Mouse (Mus musculus): ENCODE measurements around the gene Dsel. TPM values are rescaled to one million over a fixed set of nuclear protein-coding genes. Genes with fewer than 3 reads are reported as not detected.

Gene Dsel
- 1 to 10 TPM; 8.4 to 9.4 TPM for total RNA-seq (2021)
- long read RNA-seq, experiment 1, partial matches to known transcripts: 0 of 2 reads
- long read RNA-seq, experiment 1, other reads (novel, unspliced or antisense): 2 of 2 reads
- long read RNA-seq, experiment 2: 0 reads

GRCm38 (mm10) chr1:111864779-111865165 lies at the start of gene Dsel:
TSS of gene Dsel (minus strand) at chr1:111864918.
- peak; percentile 95 to 97 for DNase-seq

GRCm38 (mm10) chr1:111911424-111911823 lies 46.7 kb upstream of the Dsel start:
- no peak for DNase-seq

DNA sequence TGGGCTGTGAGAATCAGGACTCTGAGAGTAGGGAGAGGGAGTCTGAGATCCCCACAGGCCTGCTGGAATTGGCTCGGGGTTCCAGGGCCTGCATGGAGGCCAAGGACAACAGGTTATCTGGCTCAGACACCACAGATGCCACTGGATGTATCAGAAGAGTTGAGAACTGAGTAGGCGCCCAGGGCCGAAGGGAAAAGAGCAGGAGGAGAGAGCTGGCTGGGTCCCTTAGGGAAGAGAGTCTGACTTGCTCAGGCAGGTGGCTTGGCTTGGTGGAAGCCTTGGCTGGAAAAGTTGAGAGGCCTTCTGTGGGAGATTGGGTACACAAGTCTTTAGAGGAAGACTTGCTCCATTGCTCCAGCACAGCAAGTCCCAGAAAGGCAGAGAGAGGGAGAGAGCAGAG lies 18.6 kb upstream of the Dsel start:
- no peak for DNase-seq

- no peak for DNase-seq
Observed at GRCm38 (mm10) chr1:111875784-111876183, 11.1 kb upstream of the Dsel start.

- no peak for DNase-seq
Observed at GRCm38 (mm10) chr1:111873196-111873595, 8.5 kb upstream of the Dsel start.

- DNase-seq: no peak
Observed at GRCm38 (mm10) chr1:111865467-111865866, 749 bp upstream of the Dsel start.

- peak; percentile 77 to 83 for DNase-seq
Observed at GRCm38 (mm10) chr1:111864063-111864778, 497 bp downstream of the Dsel start.

DNA sequence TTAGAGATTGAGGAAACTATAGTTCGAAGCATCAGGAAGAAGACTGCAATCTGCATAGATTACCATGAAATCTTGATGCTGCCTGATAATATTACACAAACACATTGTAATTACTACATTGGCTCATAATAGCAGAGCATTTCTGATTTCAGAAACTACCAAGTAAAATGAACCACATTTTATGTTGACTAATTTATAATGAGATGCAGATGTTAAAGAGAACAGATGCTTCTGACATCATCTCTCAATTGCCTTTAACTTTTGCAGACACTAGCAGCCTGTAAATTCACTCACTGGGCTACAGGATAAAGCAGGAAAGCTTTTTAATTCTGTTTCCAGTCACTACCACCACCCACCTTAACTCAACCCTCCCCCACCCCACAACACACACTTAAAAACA lies 6.9 kb downstream of the Dsel start:
- DNase-seq: no peak

GRCm38 (mm10) chr1:111852439-111852838 lies 12.3 kb downstream of the Dsel start:
- no peak for DNase-seq

DNA sequence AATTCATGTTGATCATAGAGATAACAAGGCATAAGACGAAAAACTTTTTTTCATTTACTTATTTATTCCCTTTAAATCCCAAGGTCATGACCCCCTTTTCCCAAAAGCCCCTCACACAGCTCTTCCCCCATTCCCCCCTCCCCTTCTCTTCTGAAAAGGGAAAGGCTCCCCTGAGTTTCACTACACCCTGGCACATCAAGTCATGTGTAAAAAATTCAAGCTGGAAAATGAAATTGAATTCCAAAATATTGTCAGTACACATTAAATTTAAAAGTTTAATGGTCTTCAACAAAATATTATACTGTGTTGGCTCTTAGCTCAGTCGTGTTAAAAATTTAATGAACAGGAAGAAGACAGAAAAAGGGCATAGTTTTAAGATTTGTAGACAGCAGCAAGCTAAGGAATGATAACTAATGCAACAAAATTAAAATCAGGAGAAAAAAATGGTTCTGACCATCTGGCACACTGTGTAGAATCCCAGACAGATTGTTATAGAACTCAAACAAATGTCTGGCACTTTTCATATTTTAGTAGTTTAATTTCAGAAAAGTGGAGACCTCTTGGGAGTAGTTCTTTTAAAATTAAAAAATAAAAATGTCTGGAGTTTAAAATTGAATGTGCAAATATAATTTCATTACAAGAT lies 31.0 kb downstream of the Dsel start:
- no peak for DNase-seq

All from adrenal gland, postnatal 36 days (tissue).